Mouse (Mus musculus): ENCODE results near the gene Ppp3ca. TPM values are rescaled to one million over a fixed set of nuclear protein-coding genes. Genes with fewer than 3 reads are reported as not detected.

The Ppp3ca gene
- total and polyA plus RNA-seq, 2 experiments from 2014 or later: 34.6 to 39.2 TPM

DNA sequence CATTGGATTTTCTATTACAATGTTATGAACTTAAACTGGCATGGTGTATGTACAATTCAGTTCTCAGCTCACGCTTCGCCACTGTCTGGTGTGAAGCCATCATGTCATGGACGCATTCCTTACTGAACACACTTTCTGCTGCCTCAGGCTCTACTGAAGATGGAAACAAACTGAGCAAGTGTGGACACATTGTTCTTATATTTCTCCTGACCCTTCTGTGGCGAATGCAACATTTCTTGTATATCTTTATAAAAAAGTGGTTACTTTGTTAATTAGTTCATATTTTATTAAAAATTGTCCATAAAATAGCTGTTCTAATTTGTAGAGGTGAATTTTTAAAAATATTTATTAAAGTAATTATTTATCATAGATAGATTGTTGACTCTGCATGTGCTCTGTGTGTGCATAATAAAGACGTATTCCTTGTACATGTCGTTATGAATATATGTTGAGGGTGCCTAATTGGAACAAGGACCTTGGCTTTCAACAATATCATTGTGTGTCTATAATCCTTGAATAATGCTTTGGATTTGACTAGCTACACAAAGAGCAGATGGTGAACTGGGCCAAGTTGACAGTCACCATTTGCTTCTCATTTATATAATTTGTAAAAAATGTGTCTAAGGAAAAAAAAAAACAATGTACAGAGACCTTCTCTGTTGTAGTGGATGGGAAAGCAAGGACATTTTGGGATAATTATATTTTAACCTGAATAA is 79.0 kb downstream of the Ppp3ca start:
- H3K36me3 ChIP-seq (replicated peaks; ENCODE audit: control insufficient read depth, insufficient read depth, low read length): no peaks in the 10 kb centered on the region
- H3K4me3 ChIP-seq (ENCODE audit: low read depth, low read length): no peak overlapping the region
- no peaks in the 10 kb centered on the region for H3K27me3 ChIP-seq (ENCODE audit: control insufficient read depth, insufficient read depth, low read length)
- H3K4me2 ChIP-seq (ENCODE audit: low read depth, low read length): no peak overlapping the region
- 92% methylated on average over 6 of the region's 6 CpGs for WGBS
- TF ChIP-seq CTCF (IDR thresholded peaks at IDR 0.05; ENCODE audit: low read depth): no peak
- no peak for TF ChIP-seq EP300 (IDR thresholded peaks at IDR 0.05; ENCODE audit: low read depth)
- 0 out of 2 replicates have a peak, but pooled peaks cover 10% of the 10 kb centered on the region for H3K4me1 ChIP-seq (ENCODE audit: control insufficient read depth, insufficient read depth)
- H3K9ac ChIP-seq (replicated peaks; ENCODE audit: low read depth, low read length): no peak overlapping the region
- H3K27ac ChIP-seq (ENCODE audit: low read depth): no peak overlapping the region
- no peak for DNase-seq (ENCODE audit: low spot score)
- no peaks in the 10 kb centered on the region for H3K9me3 ChIP-seq (replicated peaks; ENCODE audit: control insufficient read depth, low read length)
- ATAC-seq (ENCODE audit: insufficient read depth, low read depth): no peak

DNA sequence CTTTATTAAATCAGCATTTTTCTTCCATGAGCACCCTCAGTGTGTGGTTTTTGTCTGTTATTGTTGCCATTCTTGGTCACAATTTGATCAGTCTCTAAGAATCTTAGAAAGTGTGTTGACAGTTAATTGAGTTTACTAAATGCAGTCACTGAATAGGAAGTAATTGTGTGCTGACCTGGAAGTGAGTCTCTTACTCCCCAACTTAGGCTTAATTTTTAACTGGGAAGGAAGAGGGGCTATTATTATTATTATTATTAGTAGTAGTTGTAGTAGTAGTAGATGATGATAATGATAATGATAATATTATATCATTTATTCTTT is 79.5 kb downstream of the Ppp3ca start:
- no peak overlapping the region for H3K4me2 ChIP-seq (ENCODE audit: low read depth, low read length)
- no peak overlapping the region for H3K27ac ChIP-seq (ENCODE audit: low read depth)
- no peaks in the 10 kb centered on the region for H3K27me3 ChIP-seq (ENCODE audit: control insufficient read depth, insufficient read depth, low read length)
- 0 out of 2 replicates have a peak, but pooled peaks cover 5% of the 10 kb centered on the region for H3K4me1 ChIP-seq (ENCODE audit: control insufficient read depth, insufficient read depth)
- no peak for DNase-seq (ENCODE audit: low spot score)
- no peaks in the 10 kb centered on the region for H3K9me3 ChIP-seq (replicated peaks; ENCODE audit: control insufficient read depth, low read length)
- no peak overlapping the region for H3K4me3 ChIP-seq (ENCODE audit: low read depth, low read length)
- no peak for TF ChIP-seq CTCF (IDR thresholded peaks at IDR 0.05; ENCODE audit: low read depth)
- no peak for TF ChIP-seq EP300 (IDR thresholded peaks at IDR 0.05; ENCODE audit: low read depth)
- no peak for ATAC-seq (ENCODE audit: insufficient read depth, low read depth)
- no peak overlapping the region for H3K9ac ChIP-seq (replicated peaks; ENCODE audit: low read depth, low read length)
- H3K36me3 ChIP-seq (replicated peaks; ENCODE audit: control insufficient read depth, insufficient read depth, low read length): no peaks in the 10 kb centered on the region

DNA sequence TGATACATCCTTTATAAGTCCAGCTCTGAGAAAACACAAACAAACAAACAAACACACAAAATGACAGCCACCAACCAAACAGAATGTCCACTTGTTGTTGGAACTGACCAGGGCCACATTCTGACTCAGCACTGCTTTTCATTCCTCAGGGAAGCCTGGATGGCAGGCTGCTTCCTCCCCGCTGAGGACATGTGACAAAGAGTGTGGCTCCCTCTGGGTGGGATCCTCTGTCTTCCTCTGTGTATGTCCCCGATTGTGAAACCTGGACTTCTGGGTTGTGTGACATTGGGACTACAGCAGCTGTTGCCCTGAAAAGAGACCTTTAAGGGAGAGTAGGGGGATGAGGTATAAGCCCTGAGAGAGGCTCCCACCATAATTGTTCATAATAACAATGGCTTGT is 80.0 kb downstream of the Ppp3ca start:
- Histone ChIP-seq H3K27me3 (ENCODE audit: control insufficient read depth, insufficient read depth, low read length) (no peaks in the 10 kb centered on the region), H3K4me2 (ENCODE audit: low read depth, low read length) (no peak overlapping the region), H3K4me1 (ENCODE audit: control insufficient read depth, insufficient read depth) (0 out of 2 replicates have a peak, but pooled peaks cover under 1% of the 10 kb centered on the region), H3K9me3 (replicated peaks; ENCODE audit: control insufficient read depth, low read length) (no peaks in the 10 kb centered on the region), H3K36me3 (replicated peaks; ENCODE audit: control insufficient read depth, insufficient read depth, low read length) (no peaks in the 10 kb centered on the region), H3K4me3 (ENCODE audit: low read depth, low read length) (no peak overlapping the region), H3K9ac (replicated peaks; ENCODE audit: low read depth, low read length) (no peak overlapping the region), H3K27ac (ENCODE audit: low read depth) (no peak overlapping the region)
- TF ChIP-seq CTCF (IDR thresholded peaks at IDR 0.05; ENCODE audit: low read depth): no peak
- TF ChIP-seq EP300 (IDR thresholded peaks at IDR 0.05; ENCODE audit: low read depth): no peak
- ATAC-seq (ENCODE audit: insufficient read depth, low read depth) (no peak), DNase-seq (ENCODE audit: low spot score) (no peak)
- 58% methylated on average over 2 of the region's 2 CpGs for WGBS

DNA sequence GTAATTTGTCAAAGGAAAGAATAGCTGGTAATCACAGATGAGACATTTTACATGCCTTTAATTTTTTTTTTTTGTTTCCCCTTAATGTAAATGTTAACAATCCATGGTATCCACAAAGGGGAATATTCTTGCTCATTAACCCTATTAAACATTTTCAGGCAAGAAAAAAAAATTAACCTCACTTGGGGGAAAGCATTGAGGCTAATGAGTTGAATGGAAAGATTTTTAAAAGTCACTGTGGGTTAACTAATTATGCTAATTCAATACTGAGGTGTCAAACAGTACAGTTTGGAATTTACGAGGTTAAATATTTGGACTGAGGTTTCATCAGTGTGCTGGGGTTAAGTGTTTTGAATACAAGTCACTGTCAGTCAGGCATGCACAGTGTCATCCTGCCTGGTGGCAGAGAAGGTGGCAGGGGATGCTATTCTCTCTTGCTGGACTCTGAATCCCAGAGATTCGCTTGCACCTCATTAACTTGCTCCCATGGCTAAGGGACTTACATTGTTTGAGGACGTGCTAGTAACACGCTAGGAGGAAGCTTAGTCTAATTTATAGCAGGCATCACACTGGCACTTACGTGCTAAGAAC is 82.3 kb downstream of the Ppp3ca start:
- WGBS: 76% methylated on average over 5 of the region's 5 CpGs
- Histone ChIP-seq H3K4me1 (ENCODE audit: control insufficient read depth, insufficient read depth) (no peaks in the 10 kb centered on the region), H3K27ac (ENCODE audit: low read depth) (no peak overlapping the region), H3K4me3 (ENCODE audit: low read depth, low read length) (no peak overlapping the region), H3K27me3 (ENCODE audit: control insufficient read depth, insufficient read depth, low read length) (no peaks in the 10 kb centered on the region), H3K9ac (replicated peaks; ENCODE audit: low read depth, low read length) (no peak overlapping the region), H3K4me2 (ENCODE audit: low read depth, low read length) (no peak overlapping the region), H3K9me3 (replicated peaks; ENCODE audit: control insufficient read depth, low read length) (no peaks in the 10 kb centered on the region), H3K36me3 (replicated peaks; ENCODE audit: control insufficient read depth, insufficient read depth, low read length) (no peaks in the 10 kb centered on the region)
- TF ChIP-seq CTCF (IDR thresholded peaks at IDR 0.05; ENCODE audit: low read depth): no peak
- no peak for TF ChIP-seq EP300 (IDR thresholded peaks at IDR 0.05; ENCODE audit: low read depth)
- ATAC-seq (ENCODE audit: insufficient read depth, low read depth) (no peak), DNase-seq (ENCODE audit: low spot score) (no peak)

DNA sequence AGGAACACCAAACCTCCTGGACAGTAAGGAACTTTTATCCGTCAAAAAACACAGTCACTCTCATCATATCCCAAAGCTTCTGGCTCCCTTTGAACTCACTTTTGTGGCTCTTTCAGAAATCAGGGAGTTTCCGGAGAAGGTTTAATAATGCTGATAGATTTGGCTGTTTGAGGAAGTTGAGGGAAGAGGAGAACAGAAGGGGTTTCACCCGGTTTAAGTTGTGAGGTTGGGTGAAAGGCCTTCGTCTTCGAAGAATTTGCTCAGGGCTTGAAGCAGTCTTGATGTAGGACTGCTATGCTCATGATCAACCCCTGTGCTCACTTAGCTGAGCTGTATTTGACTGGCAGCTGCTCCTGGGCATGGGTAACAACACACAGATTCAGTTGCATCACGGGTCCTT is 86.2 kb downstream of the Ppp3ca start:
- no peak for ATAC-seq (ENCODE audit: insufficient read depth, low read depth)

More for the DNA sequence above, 86.2 kb downstream of the Ppp3ca start:
- no peak for DNase-seq (ENCODE audit: low spot score)
- TF ChIP-seq CTCF (IDR thresholded peaks at IDR 0.05; ENCODE audit: low read depth) (no peak), EP300 (IDR thresholded peaks at IDR 0.05; ENCODE audit: low read depth) (no peak)
- Histone ChIP-seq H3K9ac (replicated peaks; ENCODE audit: low read depth, low read length) (no peak overlapping the region), H3K4me1 (ENCODE audit: control insufficient read depth, insufficient read depth) (0 out of 2 replicates have a peak, but pooled peaks cover 1% of the 10 kb centered on the region), H3K4me2 (ENCODE audit: low read depth, low read length) (no peak overlapping the region), H3K9me3 (replicated peaks; ENCODE audit: control insufficient read depth, low read length) (no peaks in the 10 kb centered on the region), H3K36me3 (replicated peaks; ENCODE audit: control insufficient read depth, insufficient read depth, low read length) (no peaks in the 10 kb centered on the region), H3K4me3 (ENCODE audit: low read depth, low read length) (no peak overlapping the region), H3K27ac (ENCODE audit: low read depth) (no peak overlapping the region), H3K27me3 (ENCODE audit: control insufficient read depth, insufficient read depth, low read length) (no peaks in the 10 kb centered on the region)
- WGBS: 80% methylated on average over 6 of the region's 6 CpGs

Measured in heart, postnatal 0 days (tissue).